Mouse (Mus musculus): ENCODE measurements at regions not wholly inside any gene's neighbourhood (a gene's known extent, or its start where the extent isn't known, plus 50 kb on each side); places are given as distances from the start of the nearest gene placed in this dataset.

GRCm38 (mm10) chr12:45929001-45929759 lies 854.7 kb upstream of the Stxbp6 start:
- no peak for DNase-seq (ENCODE audit: low spot score in 2 of 2)

Data from frontal cortex, postnatal 36 days (tissue).